Mouse (Mus musculus): ENCODE data around the gene Taf7l. TPM values are rescaled to one million over a fixed set of nuclear protein-coding genes. Genes with fewer than 3 reads are reported as not detected.

Gene Taf7l
- polyA plus RNA-seq, 1 experiment from 2014 or later: 0.16 TPM

DNA sequence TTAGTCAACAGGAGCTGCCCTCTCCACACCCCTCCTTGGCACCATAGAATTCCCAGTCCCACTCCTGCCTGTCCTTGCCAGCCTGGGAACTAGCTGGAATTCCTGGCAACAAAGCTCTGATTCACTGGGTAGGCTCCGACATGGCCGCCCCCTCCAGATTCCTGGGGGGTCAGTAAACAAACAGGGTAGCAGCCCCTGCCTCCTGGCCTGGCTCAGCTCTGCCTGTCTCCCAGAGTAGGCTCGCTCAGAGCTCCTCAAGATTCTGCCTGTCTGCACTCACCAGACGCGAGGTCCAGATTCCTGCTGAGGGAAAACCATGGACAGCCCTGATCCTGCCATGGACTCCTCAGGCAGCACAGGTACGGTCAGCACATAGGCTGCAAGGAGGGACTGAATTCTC, 49.5 kb downstream of the Taf7l start:
- Histone ChIP-seq H3K27me3 (ENCODE audit: control insufficient read depth, insufficient read depth, low read length) (no peaks in the 10 kb centered on the region), H3K27ac (ENCODE audit: low read depth, low read length) (no peak overlapping the region), H3K4me3 (ENCODE audit: low read depth, low read length) (no peak overlapping the region), H3K36me3 (ENCODE audit: control insufficient read depth, insufficient read depth, low read length) (no peaks in the 10 kb centered on the region), H3K4me1 (replicated peaks; ENCODE audit: control insufficient read depth, insufficient read depth, low read length) (no peaks in the 10 kb centered on the region), H3K9me3 (ENCODE audit: control insufficient read depth, low read length) (no peaks in the 10 kb centered on the region), H3K9ac (ENCODE audit: low read length) (no peak overlapping the region), H3K4me2 (ENCODE audit: low read depth, low read length, severe bottlenecking) (no peak overlapping the region)
- DNase-seq (ENCODE audit: low spot score) (no peak), ATAC-seq (replicated peaks; ENCODE audit: low FRiP score) (no peak)
- WGBS: 79% methylated on average over 6 of the region's 6 CpGs

DNA sequence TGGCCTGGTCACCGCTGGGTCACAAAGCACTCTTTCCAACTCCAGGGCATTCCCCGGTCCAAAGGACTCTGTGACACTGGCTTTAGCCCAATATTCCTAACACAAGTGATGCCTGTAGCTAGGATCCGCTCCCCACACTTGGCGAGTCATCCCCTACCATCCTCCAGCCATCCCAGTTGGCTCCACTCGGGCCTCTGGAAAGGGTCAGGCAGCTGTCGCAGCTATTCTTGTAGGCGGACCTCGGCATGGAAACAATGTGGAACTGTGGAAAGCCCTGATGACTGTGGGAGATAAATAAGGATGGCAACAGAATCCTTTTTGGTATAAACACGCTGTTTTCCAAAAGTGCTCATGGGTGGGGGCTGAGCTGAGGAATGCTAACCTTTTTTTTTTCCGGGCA, 50.5 kb downstream of the Taf7l start:
- Histone ChIP-seq H3K27ac (ENCODE audit: low read depth, low read length) (no peak overlapping the region), H3K27me3 (ENCODE audit: control insufficient read depth, insufficient read depth, low read length) (no peaks in the 10 kb centered on the region), H3K4me1 (replicated peaks; ENCODE audit: control insufficient read depth, insufficient read depth, low read length) (no peaks in the 10 kb centered on the region), H3K4me2 (ENCODE audit: low read depth, low read length, severe bottlenecking) (no peak overlapping the region), H3K36me3 (ENCODE audit: control insufficient read depth, insufficient read depth, low read length) (no peaks in the 10 kb centered on the region), H3K9me3 (ENCODE audit: control insufficient read depth, low read length) (no peaks in the 10 kb centered on the region), H3K4me3 (ENCODE audit: low read depth, low read length) (no peak overlapping the region), H3K9ac (ENCODE audit: low read length) (no peak overlapping the region)
- 85% methylated on average over 10 of the region's 10 CpGs for WGBS
- DNase-seq (ENCODE audit: low spot score) (no peak), ATAC-seq (replicated peaks; ENCODE audit: low FRiP score) (no peak)

DNA sequence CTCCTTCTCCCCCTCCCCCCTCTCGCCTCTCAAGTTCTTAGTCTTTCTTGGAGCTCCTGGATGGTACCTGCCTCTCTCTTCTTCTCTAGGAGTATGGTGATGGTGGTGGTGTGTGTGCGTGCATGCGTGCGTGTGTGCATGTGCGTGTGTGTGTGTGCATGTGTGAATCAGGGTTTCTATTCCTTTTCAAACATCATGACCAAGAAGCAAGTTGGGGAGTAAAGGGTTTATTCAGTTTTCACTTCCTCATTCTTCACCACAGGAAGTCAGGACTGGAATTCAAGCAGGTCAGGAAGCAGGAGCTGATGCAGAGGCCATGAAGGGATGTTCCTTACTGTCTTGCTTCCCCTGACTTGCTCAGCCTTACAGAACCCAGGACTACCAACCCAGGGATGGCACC, 52.0 kb downstream of the Taf7l start:
- Histone ChIP-seq H3K27ac (ENCODE audit: low read depth, low read length) (no peak overlapping the region), H3K4me3 (ENCODE audit: low read depth, low read length) (no peak overlapping the region), H3K36me3 (ENCODE audit: control insufficient read depth, insufficient read depth, low read length) (no peaks in the 10 kb centered on the region), H3K4me1 (replicated peaks; ENCODE audit: control insufficient read depth, insufficient read depth, low read length) (no peaks in the 10 kb centered on the region), H3K9ac (ENCODE audit: low read length) (no peak overlapping the region), H3K4me2 (ENCODE audit: low read depth, low read length, severe bottlenecking) (no peak overlapping the region), H3K9me3 (ENCODE audit: control insufficient read depth, low read length) (no peaks in the 10 kb centered on the region), H3K27me3 (ENCODE audit: control insufficient read depth, insufficient read depth, low read length) (no peaks in the 10 kb centered on the region)
- DNase-seq (ENCODE audit: low spot score): no peak
- 92% methylated on average over 5 of the region's 5 CpGs for WGBS
- ATAC-seq (replicated peaks; ENCODE audit: low FRiP score): no peak

DNA sequence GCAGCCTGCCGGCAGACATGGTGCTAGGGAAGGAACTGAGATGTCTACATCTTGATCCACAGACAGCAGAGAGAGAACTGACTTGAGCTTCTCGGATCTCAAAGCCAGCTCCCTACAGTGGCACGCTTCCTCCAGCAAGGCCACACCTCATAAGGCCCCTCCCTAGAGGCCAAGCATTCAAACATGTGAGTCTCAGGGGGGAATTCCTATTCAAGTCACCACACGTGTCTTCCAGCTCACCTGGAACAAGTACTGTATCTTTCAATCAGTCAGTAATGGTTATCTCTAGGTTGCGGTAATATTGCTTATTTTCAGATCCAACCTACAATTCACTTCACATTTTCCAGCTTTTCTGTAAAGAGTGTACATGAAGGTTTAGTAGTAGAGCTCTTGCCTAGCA, 56.2 kb downstream of the Taf7l start:
- Histone ChIP-seq H3K27me3 (ENCODE audit: control insufficient read depth, insufficient read depth, low read length) (no peaks in the 10 kb centered on the region), H3K4me1 (replicated peaks; ENCODE audit: control insufficient read depth, insufficient read depth, low read length) (no peaks in the 10 kb centered on the region), H3K9me3 (ENCODE audit: control insufficient read depth, low read length) (no peaks in the 10 kb centered on the region), H3K9ac (ENCODE audit: low read length) (no peak overlapping the region), H3K36me3 (ENCODE audit: control insufficient read depth, insufficient read depth, low read length) (no peaks in the 10 kb centered on the region), H3K27ac (ENCODE audit: low read depth, low read length) (no peak overlapping the region), H3K4me3 (ENCODE audit: low read depth, low read length) (no peak overlapping the region), H3K4me2 (ENCODE audit: low read depth, low read length, severe bottlenecking) (no peak overlapping the region)
- ATAC-seq (replicated peaks; ENCODE audit: low FRiP score) (no peak), DNase-seq (ENCODE audit: low spot score) (no peak)
- 90% methylated on average over 5 of the region's 5 CpGs for WGBS

DNA sequence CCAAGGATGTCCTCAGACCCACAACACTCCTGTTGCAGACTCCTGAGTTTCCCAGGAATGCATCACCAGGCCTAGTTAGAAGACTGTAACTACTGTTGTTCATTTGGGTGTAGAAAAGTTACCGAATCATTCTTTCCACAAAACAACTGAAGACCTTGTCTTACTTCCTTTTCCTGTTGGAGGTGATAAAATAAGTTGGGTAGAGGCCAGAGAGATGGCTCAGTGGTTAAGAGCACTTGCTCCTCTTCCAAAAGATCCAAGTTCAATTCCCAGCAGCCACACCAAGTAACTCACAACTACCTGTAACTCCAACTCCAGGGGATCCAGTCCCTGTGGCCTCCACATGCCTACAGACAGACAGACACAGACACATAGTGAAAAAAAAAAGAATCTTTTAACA, 64.2 kb downstream of the Taf7l start:
- H3K9ac ChIP-seq (ENCODE audit: low read length): no peak overlapping the region
- no peak for ATAC-seq (replicated peaks; ENCODE audit: low FRiP score)
- H3K36me3 ChIP-seq (ENCODE audit: control insufficient read depth, insufficient read depth, low read length): no peaks in the 10 kb centered on the region
- no peak overlapping the region for H3K4me3 ChIP-seq (ENCODE audit: low read depth, low read length)
- no peaks in the 10 kb centered on the region for H3K27me3 ChIP-seq (ENCODE audit: control insufficient read depth, insufficient read depth, low read length)
- H3K27ac ChIP-seq (ENCODE audit: low read depth, low read length): no peak overlapping the region
- no peaks in the 10 kb centered on the region for H3K4me1 ChIP-seq (replicated peaks; ENCODE audit: control insufficient read depth, insufficient read depth, low read length)
- H3K9me3 ChIP-seq (ENCODE audit: control insufficient read depth, low read length): no peaks in the 10 kb centered on the region
- WGBS: 96% methylated on average over 1 of the region's 1 CpGs
- no peak overlapping the region for H3K4me2 ChIP-seq (ENCODE audit: low read depth, low read length, severe bottlenecking)
- no peak for DNase-seq (ENCODE audit: low spot score)

Other genes with a start within 250 kb of the Taf7l start
- gene Trmt2b, start 199.5 kb downstream of the Taf7l start, polyA plus RNA-seq (2014; fragmentation: Nextera tagmentation; extraction: Ambion mirVana): 10.2 and 10.8 TPM in 2 replicates
- gene Tmem35a, start 181.3 kb downstream of the Taf7l start, polyA plus RNA-seq (2014; fragmentation: Nextera tagmentation; extraction: Ambion mirVana): 19.9 and 20.5 TPM in 2 replicates
- 33.7 and 34.2 TPM in 2 replicates for gene Cenpi, start 168.4 kb downstream of the Taf7l start, polyA plus RNA-seq (2014; fragmentation: Nextera tagmentation; extraction: Ambion mirVana)
- gene Drp2, start 71.9 kb downstream of the Taf7l start, polyA plus RNA-seq (2014; fragmentation: Nextera tagmentation; extraction: Ambion mirVana): 5.2 and 6.4 TPM in 2 replicates
- 72.0 and 81.3 TPM in 2 replicates for gene Timm8a1, start 65.4 kb upstream of the Taf7l start, polyA plus RNA-seq (2014; fragmentation: Nextera tagmentation; extraction: Ambion mirVana)
- gene Btk, start 107.1 kb upstream of the Taf7l start, polyA plus RNA-seq (2014; fragmentation: Nextera tagmentation; extraction: Ambion mirVana): 0.99 and 1.2 TPM in 2 replicates
- 295 and 342 TPM in 2 replicates for gene Rpl36a, start 109.2 kb upstream of the Taf7l start, polyA plus RNA-seq (2014; fragmentation: Nextera tagmentation; extraction: Ambion mirVana)
- gene Gla, start 124.6 kb upstream of the Taf7l start, polyA plus RNA-seq (2014; fragmentation: Nextera tagmentation; extraction: Ambion mirVana): 3.3 and 3.9 TPM in 2 replicates
- 183 and 185 TPM in 2 replicates for gene Hnrnph2, start 124.7 kb upstream of the Taf7l start, polyA plus RNA-seq (2014; fragmentation: Nextera tagmentation; extraction: Ambion mirVana)
- 6.3 and 6.6 TPM in 2 replicates for gene Armcx4, start 210.0 kb upstream of the Taf7l start, polyA plus RNA-seq (2014; fragmentation: Nextera tagmentation; extraction: Ambion mirVana)
- gene Armcx1, start 241.5 kb upstream of the Taf7l start, polyA plus RNA-seq (2014; fragmentation: Nextera tagmentation; extraction: Ambion mirVana): 40.5 and 42.8 TPM in 2 replicates